ENCODE assay signal across 8 mouse cellular contexts in the genomic region with DNA sequence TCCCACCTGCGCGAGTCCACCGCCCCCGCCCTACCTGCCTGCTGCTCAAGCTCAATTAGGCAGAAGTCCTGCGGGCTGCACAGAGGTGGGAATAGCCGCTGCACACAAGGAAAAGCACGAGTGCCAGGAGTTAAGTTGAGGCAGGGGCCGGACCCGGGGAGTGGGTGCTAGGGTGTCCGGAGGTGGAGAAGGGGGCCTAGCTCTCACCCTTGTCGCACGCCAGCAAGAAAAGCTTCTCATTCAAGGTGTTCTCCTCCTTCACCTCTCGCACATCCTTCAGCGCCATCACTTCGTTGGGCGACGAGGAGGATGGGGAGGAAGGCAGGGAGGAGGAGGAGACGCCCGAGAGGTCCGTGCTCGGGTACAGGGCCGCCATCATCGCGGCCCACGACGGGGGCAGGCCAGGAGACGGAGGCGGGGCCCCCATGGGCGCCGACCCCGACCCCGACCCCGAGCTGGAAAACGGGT. TPM values are rescaled to one million over a fixed set of nuclear protein-coding genes. Genes with fewer than 3 reads are reported as not detected.
DNase-seq lines count a peak whose midpoint lies in the region; ATAC-seq lines count a peak whose summit lies in the region.

No protein-coding gene starts in this region.

- H3K4me3 ChIP-seq in embryonic facial prominence, embryonic 15.5 days (replicated peaks) = peak overlapping the region; percentile 84
- peak overlapping the region; percentile 90 for H3K4me3 ChIP-seq in midbrain, embryonic 12.5 days

- H3K27me3 ChIP-seq in embryonic facial prominence, embryonic 15.5 days = peaks cover 8% of the 10 kb centered on the region
- peaks cover 4% of the 10 kb centered on the region for H3K27me3 ChIP-seq in midbrain, embryonic 12.5 days

- peak overlapping the region; percentile 70 for H3K9ac ChIP-seq in embryonic facial prominence, embryonic 15.5 days
- peak overlapping the region; percentile 82 for H3K9ac ChIP-seq in midbrain, embryonic 12.5 days (replicated peaks)

- DNase-seq in adrenal gland, adult 2 months = peak; percentile 10
- DNase-seq in adrenal gland, postnatal 4 days (ENCODE audit: low spot score in 2 of 2) = no peak
- DNase-seq in ZHBTc4 (ENCODE audit: low read depth, low spot score) = peak; percentile 42
- DNase-seq in heart, postnatal 4 days = peak; percentile 15
- peak; percentile 18 to 26 for DNase-seq in layer of hippocampus, postnatal 25 days (ENCODE audit: extremely low spot score in 1 of 2, low spot score in 1 of 2)
- DNase-seq in yolk sac, embryonic 10.5 days (ENCODE audit: low spot score) = peak; percentile 12

- peaks cover 14% of the 10 kb centered on the region for H3K4me1 ChIP-seq in embryonic facial prominence, embryonic 15.5 days
- peaks cover 10% of the 10 kb centered on the region for H3K4me1 ChIP-seq in midbrain, embryonic 12.5 days

- peak overlapping the region; percentile 90 for H3K4me2 ChIP-seq in embryonic facial prominence, embryonic 15.5 days (replicated peaks)
- peak overlapping the region; percentile 77 for H3K4me2 ChIP-seq in midbrain, embryonic 12.5 days (replicated peaks)

- H3K36me3 ChIP-seq in embryonic facial prominence, embryonic 15.5 days = no peaks in the 10 kb centered on the region
- no peaks in the 10 kb centered on the region for H3K36me3 ChIP-seq in midbrain, embryonic 12.5 days

- ATAC-seq in embryonic facial prominence, embryonic 15.5 days (ENCODE audit: insufficient number of reproducible peaks, low FRiP score, low TSS enrichment, low read depth) = peak; percentile 39; the same call in 1 of the 2 replicates
- peak; percentile 76 for ATAC-seq in midbrain, embryonic 12.5 days (ENCODE audit: low FRiP score, low read depth)

- H3K27ac ChIP-seq in embryonic facial prominence, embryonic 15.5 days (replicated peaks) = no peak overlapping the region
- H3K27ac ChIP-seq in midbrain, embryonic 12.5 days (replicated peaks) = no peak overlapping the region

- no peaks in the 10 kb centered on the region for H3K9me3 ChIP-seq in embryonic facial prominence, embryonic 15.5 days (replicated peaks)
- H3K9me3 ChIP-seq in midbrain, embryonic 12.5 days = no peaks in the 10 kb centered on the region

- 1% methylated on average over 34 of the region's 34 CpGs for WGBS in embryonic facial prominence, embryonic 15.5 days
- WGBS in midbrain, embryonic 12.5 days = 2% methylated on average over 29 of the region's 34 CpGs

RNA-seq across cellular contexts. Expression of gene Trpc1, which starts 0.7 kb away (rescaled TPM):
- total RNA-seq in adrenal gland, adult 2 months (2021) = 1 to 10 TPM; 3.5 to 4.1 TPM
- polyA plus RNA-seq in adrenal gland, adult 2 months (2012; rRNA removed) = 3.3 and 8.7 TPM in 2 replicates
- 1 to 10 TPM; 6.0 to 6.6 TPM for total RNA-seq in adrenal gland, postnatal 4 days (2021)
- polyA plus RNA-seq in embryonic facial prominence, embryonic 15.5 days (2015; fragmentation: Nextera tagmentation; extraction: Ambion mirVana) = 2.9 and 3.3 TPM in 2 replicates
- total RNA-seq in heart, postnatal 4 days (2021) = 1 to 10 TPM; 8.2 to 9.5 TPM
- 10 to 100 TPM; 41.0 to 48.0 TPM for total RNA-seq in layer of hippocampus, postnatal 25 days (2021)
- 5.6 and 6.1 TPM in 2 replicates for polyA plus RNA-seq in midbrain, embryonic 12.5 days (2016; fragmentation: Nextera tagmentation; extraction: Ambion mirVana)

Comparison
In these comparisons a context has a peak if more than half of its experiments do, and no peak if none do; other contexts are left out.
1. DNase-seq: peak in adrenal gland, adult 2 months (single experiment), ZHBTc4 (single experiment), heart, postnatal 4 days (single experiment), layer of hippocampus, postnatal 25 days (2 of 2) and yolk sac, embryonic 10.5 days (single experiment); none in adrenal gland, postnatal 4 days (0 of 2).